Mouse (Mus musculus) CH12.LX (cell line): ENCODE data around the gene Armcx6.

ENCODE experiments used
- CHD2 ChIP-seq: IDR thresholded peaks from 2 replicates; pipeline ENCODE4 v1.6.1; 2011; ENCODE audit warnings: low read length, improper control_type of control experiment
- CTCF ChIP-seq, 2 experiments: IDR thresholded peaks in 1 of 2; conservative IDR thresholded peaks in 1 of 2; 2 replicates each; pipeline ENCODE4 v1.5.1; 2011 to 2012; ENCODE audit warnings: low read depth in 2 of 2, low read length in 2 of 2, improper control_type of control experiment in 1 of 2, inconsistent platforms in 1 of 2, mild to moderate bottlenecking in 1 of 2, moderate library complexity in 1 of 2
- MYC ChIP-seq: IDR thresholded peaks from 2 replicates; pipeline ENCODE4 v1.6.1; 2011; ENCODE audit warnings: low read depth, mild to moderate bottlenecking, improper control_type of control experiment, low read length
- NELFE ChIP-seq: IDR thresholded peaks from 2 replicates; pipeline ENCODE4 v1.6.1; 2011; ENCODE audit warnings: low read depth, low read length, improper control_type of control experiment
- RCOR1 ChIP-seq: conservative IDR thresholded peaks from 2 replicates; pipeline ENCODE4 v1.6.1; 2012; ENCODE audit warnings: low read depth, mild to moderate bottlenecking, inconsistent platforms, low read length, improper control_type of control experiment
- UBTF ChIP-seq: IDR thresholded peaks from 2 replicates; pipeline ENCODE4 v1.6.1; 2012; ENCODE audit warnings: low read depth, mild to moderate bottlenecking, inconsistent platforms, low read length, improper control_type of control experiment, moderate library complexity

- TF ChIP-seq CHD2 (no peak), CTCF (conservative IDR thresholded peaks at IDR 0.05 in 1 of 2, IDR thresholded peaks at IDR 0.05 in 1 of 2; ENCODE audit: low read depth in 2 of 2, low read length in 2 of 2) (peak in 1 of 2 experiments; percentile 73; a peak in 2 of 4 replicates), NELFE (no peak), MYC (no peak), UBTF (no peak), RCOR1 (no peak)
Measured at GRCm38 (mm10) chrX:134746459-134746858, 4.8 kb downstream of the Armcx6 start.
